Mouse (Mus musculus) myocyte (in vitro differentiated cells): Measurements from ENCODE around the gene Pax6.

ENCODE experiments used
- CEBPB ChIP-seq: IDR thresholded peaks from 2 replicates; pipeline ENCODE4 v1.6.1; 2011; ENCODE audit warnings: mild to moderate bottlenecking, moderate library complexity; ENCODE audit not compliant: poor library complexity, insufficient read depth, severe bottlenecking
- MAX ChIP-seq: IDR thresholded peaks from one replicate; pipeline ENCODE4 v1.6.1; 2011; ENCODE audit warnings: low read depth, mild to moderate bottlenecking, control low read depth
- MYOD1 ChIP-seq, 3 experiments: IDR thresholded peaks; one replicate each; pipeline ENCODE4 v1.6.1; 2011; ENCODE audit warnings: control low read depth in 2 of 3, low read depth in 2 of 3, mild to moderate bottlenecking in 2 of 3, moderate library complexity in 1 of 3; ENCODE audit not compliant: insufficient read length in 2 of 3, control insufficient read depth in 1 of 3
- POLR2A ChIP-seq: IDR thresholded peaks from one replicate; pipeline ENCODE4 v1.6.1; 2011; ENCODE audit warnings: low read depth, mild to moderate bottlenecking, control low read depth, moderate library complexity; ENCODE audit not compliant: insufficient read length
- POLR2AphosphoS2 ChIP-seq: IDR thresholded peaks from one replicate; pipeline ENCODE4 v1.6.1; 2011; ENCODE audit warnings: low read depth, control low read depth; ENCODE audit not compliant: insufficient read length
- REST ChIP-seq: IDR thresholded peaks from one replicate; pipeline ENCODE4 v1.6.1; 2011; ENCODE audit warnings: mild to moderate bottlenecking, control low read depth, moderate library complexity; ENCODE audit not compliant: insufficient read depth, insufficient read length
- TCF12 ChIP-seq: IDR thresholded peaks from one replicate; pipeline ENCODE4 v1.6.1; 2011; ENCODE audit warnings: mild to moderate bottlenecking, control low read depth; ENCODE audit not compliant: poor library complexity, insufficient read depth, severe bottlenecking
- TCF3 ChIP-seq: IDR thresholded peaks from one replicate; pipeline ENCODE4 v1.6.1; 2011; ENCODE audit warnings: low read depth, control low read depth; ENCODE audit not compliant: insufficient read length
- USF1 ChIP-seq: IDR thresholded peaks from one replicate; pipeline ENCODE4 v1.6.1; 2011; ENCODE audit warnings: low read depth, mild to moderate bottlenecking, control low read depth, moderate library complexity

DNA sequence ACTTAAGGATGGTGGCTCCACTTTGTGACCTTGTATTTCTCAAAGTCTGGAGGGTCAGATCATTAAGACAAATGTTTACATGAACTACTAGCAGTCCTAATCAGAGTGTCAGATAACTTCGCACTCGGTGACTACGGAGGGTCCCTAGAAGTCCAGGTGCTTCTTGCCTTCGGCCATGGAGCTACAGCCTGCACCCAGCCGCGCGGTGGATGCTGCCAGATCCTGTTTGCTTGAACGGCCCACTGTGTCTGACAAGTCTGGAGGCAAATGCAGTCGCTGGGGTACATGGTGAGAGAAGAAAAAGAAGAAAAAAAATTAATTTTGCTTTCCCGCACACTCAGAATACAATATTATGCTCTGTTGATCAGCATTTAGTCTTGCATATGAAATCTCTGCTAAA is 33.9 kb downstream of the Pax6 start:
- TF ChIP-seq CEBPB (no peak), POLR2AphosphoS2 (no peak), USF1 (no peak), MAX (no peak), POLR2A (no peak), TCF3 (no peak), TCF12 (no peak), REST (no peak), MYOD1 (IDR thresholded peaks at IDR 0.05; ENCODE audit: control insufficient read depth in 1 of 3, insufficient read length in 2 of 3, low read depth in 2 of 3) (no peak)
